ENCODE assay signal across 9 mouse cellular contexts in genomic region chr1:125911337-125911900, GRCm38 (mm10). TPM values are rescaled to one million over a fixed set of nuclear protein-coding genes. Genes with fewer than 3 reads are reported as not detected.
A peak's percentile ranks its signal among the peaks of the same experiment; 100 is the strongest.
DNase-seq lines count a peak whose midpoint lies in the region; ATAC-seq and TF ChIP-seq lines count a peak whose summit lies in the region.
"Had no signal": no experiment of that assay in that cellular context is flagged by ENCODE, and none has a peak within 500 bp of the region (broad histone marks: within the 10 kb centered on the region; RNA-seq: fewer than 3 reads in every experiment).

No protein-coding gene starts in this region.

- H3K27ac ChIP-seq in intestine, postnatal 0 days (ENCODE audit: low read depth, low read length), result no peak overlapping the region
- H3K27ac ChIP-seq in liver, embryonic 12.5 days, result no peak overlapping the region

- H3K4me3 ChIP-seq in intestine, postnatal 0 days (ENCODE audit: low read depth, low read length), result peak overlapping the region; percentile 46
- peak overlapping the region; percentile 45 for H3K4me3 ChIP-seq in liver, embryonic 12.5 days

- peak overlapping the region; percentile 87 for H3K4me2 ChIP-seq in intestine, postnatal 0 days (replicated peaks; ENCODE audit: low read depth)
- peak overlapping the region; percentile 68 for H3K4me2 ChIP-seq in liver, embryonic 12.5 days

- no peak for TF ChIP-seq CTCF in intestine, postnatal 0 days (IDR thresholded peaks at IDR 0.05; ENCODE audit: low read depth)

- no peaks in the 10 kb centered on the region for H3K36me3 ChIP-seq in intestine, postnatal 0 days (ENCODE audit: control insufficient read depth, insufficient read depth)
- no peaks in the 10 kb centered on the region for H3K36me3 ChIP-seq in liver, embryonic 12.5 days

- no peaks in the 10 kb centered on the region for H3K9me3 ChIP-seq in intestine, postnatal 0 days (ENCODE audit: control insufficient read depth)
- no peaks in the 10 kb centered on the region for H3K9me3 ChIP-seq in liver, embryonic 12.5 days (replicated peaks)

- H3K4me1 ChIP-seq in intestine, postnatal 0 days (replicated peaks; ENCODE audit: control insufficient read depth, insufficient read depth, low read length), result peaks cover 4% of the 10 kb centered on the region; the same call in 1 of the 2 replicates
- H3K4me1 ChIP-seq in liver, embryonic 12.5 days, result 0 out of 2 replicates have a peak, but pooled peaks cover 7% of the 10 kb centered on the region

- H3K9ac ChIP-seq in intestine, postnatal 0 days (ENCODE audit: low read depth, low read length), result peak overlapping the region; percentile 42
- H3K9ac ChIP-seq in liver, embryonic 12.5 days, result no peak overlapping the region

- ATAC-seq in intestine, postnatal 0 days, result peak; percentile 33; the same call in 1 of the 2 replicates
- no peak for ATAC-seq in liver, embryonic 12.5 days

- DNase-seq in gastrocnemius, postnatal 10 days, result peak; percentile 12
- DNase-seq in gastrocnemius, adult 8-10 months (ENCODE audit: low spot score in 2 of 2), result no peak
- DNase-seq in ZHBTc4 (ENCODE audit: low read depth, low spot score), result peak; percentile 71
- DNase-seq in frontal cortex, adult 2 months (ENCODE audit: extremely low spot score in 1 of 2, low spot score in 1 of 2), result peak; percentile 3 to 43
- DNase-seq in retina, postnatal 1 day, result peak; percentile 63
- DNase-seq in T-cell, adult 2 months (ENCODE audit: low spot score), result no peak

- peaks cover 35% of the 10 kb centered on the region for H3K27me3 ChIP-seq in intestine, postnatal 0 days (replicated peaks; ENCODE audit: control insufficient read depth, insufficient read depth, low read length)
- peaks cover 49% of the 10 kb centered on the region for H3K27me3 ChIP-seq in liver, embryonic 12.5 days (replicated peaks)

- WGBS in intestine, postnatal 0 days, result under 1% methylated on average over 35 of the region's 35 CpGs
- under 1% methylated on average over 35 of the region's 35 CpGs for WGBS in liver, embryonic 12.5 days (ENCODE audit: insufficient replicate concordance)

RNA-seq across cellular contexts. Expression of gene Lypd1, which starts 1.5 kb away (rescaled TPM):
- total RNA-seq in gastrocnemius, postnatal 10 days (2021), result under 1 TPM; 0.28 to 0.41 TPM
- total RNA-seq in gastrocnemius, adult 8-10 months (2022), result not detected
- 64.1 and 74.4 TPM in 2 replicates for polyA plus RNA-seq in frontal cortex, adult 2 months (2012; rRNA removed)
- polyA plus RNA-seq in intestine, postnatal 0 days (2015; fragmentation: Nextera tagmentation; extraction: Ambion mirVana), result 4.4 and 5.8 TPM in 2 replicates
- 0.27 and 0.44 TPM in 2 replicates for polyA plus RNA-seq in liver, embryonic 12.5 days (2016; fragmentation: Nextera tagmentation; extraction: Ambion mirVana)
- total RNA-seq: MEL had no signal

Comparison
In these comparisons a context has a peak if more than half of its experiments do, and no peak if none do; other contexts are left out.
1. DNase-seq: peak in gastrocnemius, postnatal 10 days (single experiment), ZHBTc4 (single experiment), frontal cortex, adult 2 months (2 of 2) and retina, postnatal 1 day (single experiment); none in gastrocnemius, adult 8-10 months (0 of 2) and T-cell, adult 2 months (single experiment).